Mouse (Mus musculus) skeletal muscle tissue, adult 2 months (tissue): ENCODE results near the gene Fam189a2.

ENCODE experiments used
- DNase-seq: peaks from one replicate; pipeline ENCODE4 v3.0.0-alpha.2; 2012; ENCODE audit warnings: low read depth, low spot score

The Fam189a2 gene

GRCm38 (mm10) chr19:23941422-23941949 is 89.3 kb downstream of the Fam189a2 start:
- DNase-seq: no peak

- no peak for DNase-seq
Measured at GRCm38 (mm10) chr19:23930826-23931225, 100.0 kb downstream of the Fam189a2 start.

GRCm38 (mm10) chr19:23925541-23925940 is 105.3 kb downstream of the Fam189a2 start:
- DNase-seq: no peak

DNA sequence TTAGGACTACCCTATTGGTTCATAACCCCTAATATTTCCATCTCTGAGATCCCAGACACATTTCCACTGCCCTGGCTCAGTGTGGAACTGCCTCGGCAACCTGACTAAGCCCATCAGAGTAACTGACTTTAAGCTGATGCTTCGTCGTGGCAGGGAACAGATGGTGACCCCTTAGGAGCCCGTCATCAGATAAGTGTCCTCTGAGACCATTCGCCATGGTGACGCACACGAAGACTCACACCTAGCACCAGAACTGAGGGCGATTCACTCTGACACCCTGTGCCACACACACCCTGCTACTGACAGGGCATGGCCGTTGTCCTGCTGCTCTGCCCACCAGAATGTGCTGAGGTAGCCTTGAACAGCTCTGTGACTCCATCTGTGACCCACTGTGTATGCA is 106.0 kb downstream of the Fam189a2 start:
- DNase-seq: no peak

- no peak for DNase-seq
Measured at GRCm38 (mm10) chr19:23924057-23924456, 106.8 kb downstream of the Fam189a2 start.
